Mouse (Mus musculus): ENCODE data around the gene Tlr9.

Tlr9 gene

GRCm38 (mm10) chr9:106269076-106269788, 46.8 kb downstream of the Tlr9 start:
- DNase-seq: no peak

- no peak for DNase-seq
Measured at GRCm38 (mm10) chr9:106269879-106270278, 47.5 kb downstream of the Tlr9 start.

GRCm38 (mm10) chr9:106270656-106271055, 48.3 kb downstream of the Tlr9 start:
- no peak for DNase-seq

- DNase-seq: no peak
Measured at GRCm38 (mm10) chr9:106272288-106272687, 49.9 kb downstream of the Tlr9 start.

GRCm38 (mm10) chr9:106273276-106273675, 50.9 kb downstream of the Tlr9 start:
- no peak for DNase-seq

GRCm38 (mm10) chr9:106273791-106274190, 51.4 kb downstream of the Tlr9 start:
- no peak for DNase-seq

GRCm38 (mm10) chr9:106274652-106275180, 52.3 kb downstream of the Tlr9 start:
- no peak for DNase-seq

GRCm38 (mm10) chr9:106275806-106276205, 53.4 kb downstream of the Tlr9 start:
- no peak for DNase-seq
